In genomic region chr1:155096620-155097261, GRCm38 (mm10) we compare ENCODE assay signal across 8 mouse cellular contexts. TPM values are rescaled to one million over a fixed set of nuclear protein-coding genes. Genes with fewer than 3 reads are reported as not detected.
DNase-seq lines count a peak whose midpoint lies in the region; ATAC-seq and TF ChIP-seq lines count a peak whose summit lies in the region.

No protein-coding gene starts in this region.

- no peak for ATAC-seq in forebrain, embryonic 15.5 days (replicated peaks)
- no peak for ATAC-seq in liver, postnatal 0 days

- no peaks in the 10 kb centered on the region for H3K9me3 ChIP-seq in forebrain, embryonic 15.5 days
- no peaks in the 10 kb centered on the region for H3K9me3 ChIP-seq in liver, postnatal 0 days (ENCODE audit: low read length)

- no peaks in the 10 kb centered on the region for H3K27me3 ChIP-seq in C2C12 (ENCODE audit: control insufficient read depth, insufficient read depth, insufficient read length)
- no peaks in the 10 kb centered on the region for H3K27me3 ChIP-seq in forebrain, embryonic 15.5 days
- H3K27me3 ChIP-seq in liver, postnatal 0 days (ENCODE audit: insufficient read depth, low read length): no peaks in the 10 kb centered on the region

- peak; percentile 53 for DNase-seq in A20 (ENCODE audit: low read depth, low spot score)
- DNase-seq in liver, postnatal 0 days: no peak
- no peak for DNase-seq in urinary bladder, postnatal 36 days (ENCODE audit: low spot score in 2 of 2)
- DNase-seq in gastrocnemius, postnatal 36 days: no peak
- no peak for DNase-seq in left cerebral cortex, postnatal 10 days (ENCODE audit: extremely low spot score in 1 of 2, low spot score in 2 of 2)
- no peak for DNase-seq in embryo, embryonic 10 days (ENCODE audit: low spot score)

- WGBS in forebrain, embryonic 15.5 days: 60% methylated on average over 4 of the region's 4 CpGs
- 40% methylated on average over 4 of the region's 4 CpGs for WGBS in liver, postnatal 0 days (ENCODE audit: insufficient replicate concordance)

- peaks cover 35% of the 10 kb centered on the region for H3K79me3 ChIP-seq in C2C12 (ENCODE audit: low read depth)

- no peak for TF ChIP-seq EP300 in liver, postnatal 0 days (IDR thresholded peaks at IDR 0.05; ENCODE audit: low read depth)

- H3ac ChIP-seq in C2C12 (ENCODE audit: control insufficient read depth, insufficient read length, low read depth): no peak overlapping the region

- H3K36me3 ChIP-seq in C2C12 (ENCODE audit: control insufficient read depth, insufficient read depth): peaks cover 13% of the 10 kb centered on the region
- H3K36me3 ChIP-seq in forebrain, embryonic 15.5 days: no peaks in the 10 kb centered on the region
- 0 out of 2 replicates have a peak, but pooled peaks cover 3% of the 10 kb centered on the region for H3K36me3 ChIP-seq in liver, postnatal 0 days (replicated peaks; ENCODE audit: insufficient read depth, low read length)

- peaks cover 62% of the 10 kb centered on the region for H3K4me1 ChIP-seq in forebrain, embryonic 15.5 days
- H3K4me1 ChIP-seq in liver, postnatal 0 days (ENCODE audit: insufficient read depth): peaks cover 33% of the 10 kb centered on the region

- H3K9ac ChIP-seq in forebrain, embryonic 15.5 days (replicated peaks): peak overlapping the region; percentile 100
- no peak overlapping the region; the same call in 1 of the 2 replicates for H3K9ac ChIP-seq in liver, postnatal 0 days (replicated peaks)

- H3K27ac ChIP-seq in forebrain, embryonic 15.5 days (replicated peaks): peak overlapping the region; percentile 88
- peak overlapping the region; percentile 85; the same call in 1 of the 2 replicates for H3K27ac ChIP-seq in liver, postnatal 0 days (ENCODE audit: low read depth)

- TF ChIP-seq CTCF in C2C12 (IDR thresholded peaks at IDR 0.05; ENCODE audit: control insufficient read depth, insufficient read depth, insufficient read length): no peak
- no peak for TF ChIP-seq CTCF in liver, postnatal 0 days (IDR thresholded peaks at IDR 0.05; ENCODE audit: low read depth)

- H3K4me3 ChIP-seq in C2C12 (ENCODE audit: insufficient read depth, poor library complexity, severe bottlenecking): peak overlapping the region; percentile 92
- peak overlapping the region; percentile 86 for H3K4me3 ChIP-seq in forebrain, embryonic 15.5 days
- peak overlapping the region; percentile 98 for H3K4me3 ChIP-seq in liver, postnatal 0 days (ENCODE audit: low read depth, low read length)

- intact Hi-C loops in gastrocnemius, postnatal 36 days (cut with DNase I): no loop called here
- intact Hi-C loops in left cerebral cortex, postnatal 10 days (cut with DNase I): loop anchor here (5.0 kb wide), 1 partner anchor 116 kb away; no protein-coding TSS in a partner anchor

- peak overlapping the region; percentile 56 for H3K4me2 ChIP-seq in forebrain, embryonic 15.5 days (replicated peaks)
- H3K4me2 ChIP-seq in liver, postnatal 0 days (ENCODE audit: low read depth, low read length): peak overlapping the region; percentile 86

- peaks cover 45% of the 10 kb centered on the region for H3K79me2 ChIP-seq in C2C12 (ENCODE audit: control insufficient read depth, insufficient read depth)

TF ChIP-seq in C2C12, 6 proteins besides CTCF, POLR2A, EP300 and RAD21:
- TF ChIP-seq FOSL1 (IDR thresholded peaks at IDR 0.05; ENCODE audit: insufficient read depth, low read length, poor library complexity, severe bottlenecking) (no peak), CEBPB (IDR thresholded peaks at IDR 0.05; ENCODE audit: low read depth) (no peak), MYOG (IDR thresholded peaks at IDR 0.05; ENCODE audit: control insufficient read depth, extremely low read depth, insufficient read length) (no peak), USF1 (IDR thresholded peaks at IDR 0.05; ENCODE audit: low read depth) (no peak), MYOD1 (IDR thresholded peaks at IDR 0.05; ENCODE audit: control insufficient read depth, insufficient read length, low read depth) (no peak), MAX (IDR thresholded peaks at IDR 0.05) (no peak)

RNA-seq across cellular contexts. Expression of gene Ier5, which starts 2.7 kb away (rescaled TPM):
- 24.4 TPM for polyA plus RNA-seq in C2C12 (2012; fragmentation: generic; extraction: Trizol)
- polyA plus RNA-seq in forebrain, embryonic 15.5 days (2015; fragmentation: Nextera tagmentation; extraction: Ambion mirVana): 19.8 and 21.5 TPM in 2 replicates
- 1.5 and 3.2 TPM in 2 replicates for polyA plus RNA-seq in liver, postnatal 0 days (2015; fragmentation: Nextera tagmentation; extraction: Ambion mirVana)
- 1 to 10 TPM; 7.1 to 9.7 TPM for total RNA-seq in gastrocnemius, postnatal 36 days (2021)
- total RNA-seq in left cerebral cortex, postnatal 10 days (2021): 10 to 100 TPM; 15.2 to 18.1 TPM

RNA-seq across cellular contexts. Expression of gene Mr1, which starts 49.9 kb away (rescaled TPM):
- 1.1 TPM for polyA plus RNA-seq in C2C12 (2012; fragmentation: generic; extraction: Trizol)
- 0.59 and 0.83 TPM in 2 replicates for polyA plus RNA-seq in forebrain, embryonic 15.5 days (2015; fragmentation: Nextera tagmentation; extraction: Ambion mirVana)
- polyA plus RNA-seq in liver, postnatal 0 days (2015; fragmentation: Nextera tagmentation; extraction: Ambion mirVana): 0.78 and 0.92 TPM in 2 replicates
- total RNA-seq in gastrocnemius, postnatal 36 days (2021): 10 to 100 TPM in 1 of 2 experiments, 1 to 10 TPM in 1; 8.1 to 11.5 TPM
- 1 to 10 TPM; 1.8 to 2.4 TPM for total RNA-seq in left cerebral cortex, postnatal 10 days (2021)
